Mouse (Mus musculus) neural tube, embryonic 11.5 days (tissue): ENCODE measurements around the gene Rxfp1. TPM values are rescaled to one million over a fixed set of nuclear protein-coding genes. Genes with fewer than 3 reads are reported as not detected.
"Not testable (repeated sequence)": the region's sequence is repeated elsewhere in the genome, so short reads cannot be mapped to it uniquely, and the experiment has no call there.

Experiments
- ATAC-seq: fragments of 200-750 bp; cut with Nextera tagmentation; 2 replicates; pipeline ENCODE4 v1.8.0; 2017; ENCODE audit warnings: moderate number of reproducible peaks, mild to moderate bottlenecking, moderate TSS enrichment, moderate library complexity; ENCODE audit not compliant: insufficient read depth, low FRiP score, low TSS enrichment
- DNase-seq: peaks from one replicate; pipeline ENCODE4 v3.0.0-alpha.2; 2015; ENCODE audit warnings: low spot score
- H3K27ac ChIP-seq: fragments of 300-500 bp; sonication (generic); 2 replicates; pipeline ENCODE4 v1.5.1; 2014; ENCODE audit warnings: low read depth, mild to moderate bottlenecking, low read length
- H3K27me3 ChIP-seq: fragments of 300-500 bp; sonication (generic); 2 replicates; pipeline ENCODE4 v1.6.1; 2014; ENCODE audit warnings: mild to moderate bottlenecking, low read length, mixed read lengths; ENCODE audit not compliant: control insufficient read depth, insufficient read depth
- H3K36me3 ChIP-seq: fragments of 300-500 bp; sonication (generic); 2 replicates; pipeline ENCODE4 v1.6.1; 2014; ENCODE audit warnings: mild to moderate bottlenecking, low read length, moderate library complexity, mixed read lengths; ENCODE audit not compliant: control insufficient read depth, insufficient read depth
- H3K4me1 ChIP-seq: fragments of 300-500 bp; sonication (generic); 2 replicates; pipeline ENCODE4 v1.6.1; 2014; ENCODE audit warnings: low read length, mixed read lengths; ENCODE audit not compliant: control insufficient read depth, insufficient read depth
- H3K4me2 ChIP-seq: fragments of 300-500 bp; sonication (generic); 2 replicates; pipeline ENCODE4 v1.6.1; 2014; ENCODE audit warnings: low read depth, mild to moderate bottlenecking, moderate library complexity
- H3K4me3 ChIP-seq: fragments of 300-500 bp; sonication (generic); 2 replicates; pipeline ENCODE4 v1.5.1; 2014; ENCODE audit warnings: low read depth, low read length
- H3K9ac ChIP-seq: fragments of 300-500 bp; sonication (generic); 2 replicates; pipeline ENCODE4 v1.6.1; 2014; ENCODE audit warnings: mild to moderate bottlenecking, low read length
- H3K9me3 ChIP-seq: fragments of 300-500 bp; sonication (generic); 2 replicates; pipeline ENCODE4 v1.6.1; 2016; ENCODE audit warnings: low read length; ENCODE audit not compliant: control insufficient read depth
- WGBS: fragments of 180-500 bp; shearing (Covaris S2); extraction: QIAGEN DNeasy Blood & Tissue Kit; methylation state at CpG from one replicate; pipeline ENCODE4 v1.1.7; 2014; 5-methylcytosine and 5-hydroxymethylcytosine counted together
- polyA plus RNA-seq: library from polyadenylated mRNA; unstranded; fragments of >200 nt; fragmentation: Nextera tagmentation; extraction: Ambion mirVana; gene quantifications from 2 replicates; pipeline ENCODE4 v1.2.1, GENCODE M21; 2014

Rxfp1 gene
- polyA plus RNA-seq, 1 experiment from 2014 or later: 0.04 TPM

- WGBS: 86% methylated on average over 1 of the region's 1 CpGs
- H3K9ac ChIP-seq: no peak overlapping the region
- no peaks in the 10 kb centered on the region for H3K9me3 ChIP-seq
- no peaks in the 10 kb centered on the region for H3K4me1 ChIP-seq
- no peak overlapping the region for H3K27ac ChIP-seq
- no peaks in the 10 kb centered on the region for H3K27me3 ChIP-seq
- no peak overlapping the region for H3K4me2 ChIP-seq
- ATAC-seq (no peak), DNase-seq (no peak)
- no peaks in the 10 kb centered on the region for H3K36me3 ChIP-seq
- no peak overlapping the region for H3K4me3 ChIP-seq
Measured at GRCm38 (mm10) chr3:79738451-79738850, 771 bp upstream of the Rxfp1 start.

DNA sequence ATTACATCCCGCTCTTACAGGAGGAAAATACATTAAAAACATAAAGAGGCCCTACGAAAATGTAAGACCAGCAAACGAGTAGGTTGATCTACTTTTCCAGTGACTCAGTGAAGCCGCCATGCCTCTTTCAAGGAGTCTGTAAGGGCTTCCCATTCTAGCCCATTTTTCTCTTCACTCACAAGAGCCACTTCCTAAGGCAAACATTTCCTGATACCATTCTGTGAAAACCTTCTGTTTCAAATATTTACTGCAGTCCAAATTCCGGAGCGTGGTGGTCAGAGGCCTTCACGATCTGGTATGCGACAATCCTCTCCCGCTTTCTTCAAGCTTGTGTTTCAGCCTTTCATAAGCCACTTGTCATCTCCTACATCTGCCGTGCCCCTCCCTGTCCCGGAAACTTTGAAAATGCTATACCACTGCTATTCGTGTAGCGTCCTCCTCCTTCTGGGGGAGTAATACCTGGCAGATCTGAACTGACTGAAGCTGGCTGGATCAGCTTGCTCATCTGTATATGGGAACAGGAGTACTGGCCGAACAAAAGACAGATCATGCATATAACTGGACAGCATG, 11.1 kb downstream of the Rxfp1 start:
- H3K4me3 ChIP-seq: no peak overlapping the region
- no peak overlapping the region for H3K9ac ChIP-seq
- DNase-seq (no peak), ATAC-seq (no peak)
- no peaks in the 10 kb centered on the region for H3K27me3 ChIP-seq
- 88% methylated on average over 14 of the region's 14 CpGs for WGBS
- no peaks in the 10 kb centered on the region for H3K4me1 ChIP-seq
- no peaks in the 10 kb centered on the region for H3K9me3 ChIP-seq
- no peaks in the 10 kb centered on the region for H3K36me3 ChIP-seq
- H3K27ac ChIP-seq: no peak overlapping the region
- no peak overlapping the region for H3K4me2 ChIP-seq

- no peaks in the 10 kb centered on the region for H3K36me3 ChIP-seq
- H3K9ac ChIP-seq: no peak overlapping the region
- no peaks in the 10 kb centered on the region for H3K27me3 ChIP-seq
- no peaks in the 10 kb centered on the region for H3K9me3 ChIP-seq
- DNase-seq (no peak), ATAC-seq (no peak)
- no peaks in the 10 kb centered on the region for H3K4me1 ChIP-seq
- no peak overlapping the region for H3K27ac ChIP-seq
- H3K4me3 ChIP-seq: no peak overlapping the region
- WGBS: 88% methylated on average over 4 of the region's 4 CpGs
- H3K4me2 ChIP-seq: no peak overlapping the region
Measured at GRCm38 (mm10) chr3:79720756-79721484, 16.8 kb downstream of the Rxfp1 start.

DNA sequence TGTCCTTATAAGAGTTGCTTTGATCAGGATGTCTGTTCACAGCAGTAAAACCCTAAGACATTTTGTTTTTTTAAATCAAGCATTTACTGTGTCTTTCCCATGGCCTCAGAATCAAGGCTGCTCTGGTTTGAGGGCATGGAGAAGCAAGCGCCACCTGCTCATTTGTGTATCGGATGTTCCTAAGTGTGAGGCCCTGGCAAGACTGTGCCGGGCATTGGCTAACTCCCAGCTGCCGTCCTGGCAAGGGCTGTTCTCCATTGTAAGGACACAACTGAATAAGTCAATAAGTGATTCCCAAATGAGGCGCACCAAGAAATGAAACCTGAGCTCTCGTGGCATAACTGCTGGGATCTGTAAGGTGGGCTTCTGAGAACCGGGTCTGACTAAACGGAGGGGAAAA, 31.2 kb downstream of the Rxfp1 start:
- no peaks in the 10 kb centered on the region for H3K4me1 ChIP-seq
- no peak overlapping the region for H3K4me2 ChIP-seq
- no peak overlapping the region for H3K4me3 ChIP-seq
- ATAC-seq (no peak), DNase-seq (no peak)
- no peaks in the 10 kb centered on the region for H3K36me3 ChIP-seq
- no peak overlapping the region for H3K27ac ChIP-seq
- no peaks in the 10 kb centered on the region for H3K27me3 ChIP-seq
- WGBS: 89% methylated on average over 8 of the region's 8 CpGs
- no peak overlapping the region for H3K9ac ChIP-seq
- H3K9me3 ChIP-seq: no peaks in the 10 kb centered on the region

DNA sequence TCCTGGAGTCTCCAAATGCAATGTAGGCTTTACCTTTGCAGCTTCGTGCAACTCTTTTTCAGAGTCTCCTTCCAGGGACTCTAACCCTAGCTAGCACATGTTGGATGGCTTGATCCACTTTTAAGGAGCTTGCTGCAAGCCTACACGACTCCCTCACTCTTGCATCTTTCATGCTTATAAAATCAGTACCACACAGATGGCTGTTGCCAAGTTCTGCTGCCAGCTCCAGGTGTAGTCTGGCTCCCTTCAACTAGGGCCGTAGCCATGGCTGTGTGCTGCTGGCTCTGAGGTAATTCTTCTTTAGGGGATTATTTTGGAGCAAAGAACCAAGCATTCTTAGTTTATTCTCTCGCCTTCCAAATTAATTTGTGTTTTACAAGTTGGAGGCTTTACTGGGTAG, 34.5 kb downstream of the Rxfp1 start:
- no peaks in the 10 kb centered on the region for H3K9me3 ChIP-seq
- no peak for ATAC-seq

DNA sequence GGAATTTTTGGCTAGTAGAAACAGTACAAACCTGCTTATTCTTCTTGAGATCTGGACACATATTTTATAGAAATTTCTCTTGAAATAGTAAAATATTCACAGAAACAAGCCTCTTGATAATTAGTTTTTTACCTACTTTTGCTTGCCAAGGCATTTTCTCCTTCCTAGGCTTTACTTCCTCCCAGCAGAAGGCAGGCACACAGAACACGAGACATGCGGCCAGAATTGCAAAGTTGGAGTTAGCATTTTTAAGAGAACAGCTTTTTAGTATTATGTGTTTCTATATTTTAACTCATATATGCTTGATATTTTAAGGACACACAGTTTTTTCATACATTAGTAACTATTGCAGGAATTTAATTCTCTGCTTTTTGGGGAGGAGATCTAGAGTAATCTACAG, 45.7 kb downstream of the Rxfp1 start:
- H3K27me3 ChIP-seq: no peaks in the 10 kb centered on the region
- no peak overlapping the region for H3K4me3 ChIP-seq
- H3K4me1 ChIP-seq: no peaks in the 10 kb centered on the region
- no peak overlapping the region for H3K4me2 ChIP-seq
- ATAC-seq (no peak), DNase-seq (no peak)
- no peaks in the 10 kb centered on the region for H3K9me3 ChIP-seq
- 88% methylated on average over 2 of the region's 2 CpGs for WGBS
- no peak overlapping the region for H3K9ac ChIP-seq
- H3K27ac ChIP-seq: no peak overlapping the region
- H3K36me3 ChIP-seq: no peaks in the 10 kb centered on the region

More for the DNA sequence above, 34.5 kb downstream of the Rxfp1 start:
- no peak overlapping the region for H3K9ac ChIP-seq
- no peaks in the 10 kb centered on the region for H3K27me3 ChIP-seq
- H3K27ac ChIP-seq: no peak overlapping the region
- H3K4me2 ChIP-seq: no peak overlapping the region
- WGBS: 79% methylated on average over 4 of the region's 4 CpGs
- no peaks in the 10 kb centered on the region for H3K36me3 ChIP-seq
- H3K4me3 ChIP-seq: no peak overlapping the region
- no peaks in the 10 kb centered on the region for H3K4me1 ChIP-seq
- DNase-seq: no peak

DNA sequence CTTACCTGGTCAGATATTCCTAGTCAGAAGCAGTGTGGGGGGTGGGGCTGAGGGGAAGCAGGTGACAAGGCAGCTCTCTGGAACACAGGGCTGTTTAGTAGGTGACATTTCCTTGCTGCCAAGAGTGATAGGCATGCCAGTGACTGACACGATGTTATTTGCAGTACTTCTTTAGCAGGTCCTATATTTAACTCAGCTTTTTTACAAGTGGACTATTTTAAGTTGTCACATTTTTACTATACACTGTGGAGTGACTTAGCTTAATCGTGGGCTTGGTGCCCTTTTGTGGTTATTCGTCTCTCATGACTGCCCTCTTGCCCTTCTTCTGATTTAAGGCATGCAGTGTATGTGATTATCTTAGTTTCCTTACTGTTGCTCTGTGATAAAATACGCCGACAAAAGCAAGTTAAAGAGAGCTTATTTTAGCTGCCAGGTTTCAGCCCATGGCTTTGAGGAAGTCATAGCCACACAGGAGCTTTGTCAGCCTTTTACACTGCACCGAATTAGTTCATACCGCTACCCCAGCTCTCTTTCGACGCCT, 47.5 kb downstream of the Rxfp1 start:
- no peak overlapping the region for H3K9ac ChIP-seq
- no peak overlapping the region for H3K4me2 ChIP-seq
- ATAC-seq (no peak), DNase-seq (no peak)
- no peaks in the 10 kb centered on the region for H3K9me3 ChIP-seq
- WGBS: 91% methylated on average over 9 of the region's 9 CpGs
- H3K27ac ChIP-seq: no peak overlapping the region
- no peaks in the 10 kb centered on the region for H3K4me1 ChIP-seq
- H3K27me3 ChIP-seq: no peaks in the 10 kb centered on the region
- no peaks in the 10 kb centered on the region for H3K36me3 ChIP-seq
- no peak overlapping the region for H3K4me3 ChIP-seq

GRCm38 (mm10) chr3:79688101-79688500, 49.6 kb downstream of the Rxfp1 start:
- not testable (repeated sequence) for H3K4me3 ChIP-seq, H3K9ac ChIP-seq, H3K27me3 ChIP-seq, H3K4me2 ChIP-seq, H3K9me3 ChIP-seq, H3K4me1 ChIP-seq, H3K27ac ChIP-seq, H3K36me3 ChIP-seq, DNase-seq, ATAC-seq
- WGBS: 84% methylated on average over 4 of the region's 4 CpGs

DNA sequence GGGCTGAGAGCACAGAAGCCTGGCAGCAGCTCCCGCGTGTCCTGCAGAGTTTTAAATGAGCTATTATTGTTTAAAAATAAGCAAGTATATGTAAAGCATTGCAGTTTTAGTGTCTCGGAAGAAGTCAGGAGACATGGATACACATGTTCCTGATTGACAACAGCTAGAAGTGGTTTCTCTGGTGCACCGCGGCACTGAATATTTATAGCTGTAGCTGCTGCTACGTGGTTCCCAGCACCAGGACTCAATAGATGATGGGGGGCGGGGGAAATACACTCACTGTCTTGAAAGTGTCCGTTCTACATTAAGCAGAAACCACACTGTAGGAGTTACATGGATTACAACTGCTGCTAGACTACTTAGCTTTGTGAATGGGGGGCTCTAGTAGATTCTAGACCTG, 54.2 kb downstream of the Rxfp1 start:
- Histone ChIP-seq H3K27me3 (no peaks in the 10 kb centered on the region), H3K36me3 (no peaks in the 10 kb centered on the region), H3K9ac (no peak overlapping the region), H3K9me3 (no peaks in the 10 kb centered on the region), H3K4me2 (no peak overlapping the region), H3K4me1 (no peaks in the 10 kb centered on the region), H3K27ac (no peak overlapping the region), H3K4me3 (no peak overlapping the region)
- 76% methylated on average over 8 of the region's 8 CpGs for WGBS
- ATAC-seq (no peak), DNase-seq (no peak)
